Mouse (Mus musculus) hindlimb bud, embryonic 11.5 days (tissue): ENCODE results near the gene Retreg2.

Experiments
- DNase-seq: peaks from one replicate; pipeline ENCODE4 v3.0.0-alpha.2; 2012; ENCODE audit warnings: low read depth, low spot score; ENCODE audit errors: extremely low spot score

The Retreg2 gene

DNA sequence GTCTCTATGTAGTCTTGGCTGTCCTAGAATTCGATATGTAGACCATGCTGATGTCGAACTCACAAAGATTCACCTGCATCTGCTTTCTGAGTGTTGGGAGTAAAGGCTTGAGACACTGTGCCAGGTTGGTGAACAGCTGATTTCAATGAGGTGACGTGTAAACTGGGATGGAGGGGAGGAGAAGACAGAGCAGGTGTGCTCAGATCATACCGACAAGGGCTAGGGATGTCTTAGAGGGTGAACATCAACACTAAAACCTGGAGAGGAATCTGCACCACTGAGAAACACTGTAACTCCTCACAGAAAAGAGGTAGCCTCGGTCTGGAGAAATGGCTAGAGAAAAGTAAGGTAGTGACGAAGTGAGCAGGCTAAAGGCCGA lies 25.5 kb downstream of the Retreg2 start:
- DNase-seq: no peak

DNA sequence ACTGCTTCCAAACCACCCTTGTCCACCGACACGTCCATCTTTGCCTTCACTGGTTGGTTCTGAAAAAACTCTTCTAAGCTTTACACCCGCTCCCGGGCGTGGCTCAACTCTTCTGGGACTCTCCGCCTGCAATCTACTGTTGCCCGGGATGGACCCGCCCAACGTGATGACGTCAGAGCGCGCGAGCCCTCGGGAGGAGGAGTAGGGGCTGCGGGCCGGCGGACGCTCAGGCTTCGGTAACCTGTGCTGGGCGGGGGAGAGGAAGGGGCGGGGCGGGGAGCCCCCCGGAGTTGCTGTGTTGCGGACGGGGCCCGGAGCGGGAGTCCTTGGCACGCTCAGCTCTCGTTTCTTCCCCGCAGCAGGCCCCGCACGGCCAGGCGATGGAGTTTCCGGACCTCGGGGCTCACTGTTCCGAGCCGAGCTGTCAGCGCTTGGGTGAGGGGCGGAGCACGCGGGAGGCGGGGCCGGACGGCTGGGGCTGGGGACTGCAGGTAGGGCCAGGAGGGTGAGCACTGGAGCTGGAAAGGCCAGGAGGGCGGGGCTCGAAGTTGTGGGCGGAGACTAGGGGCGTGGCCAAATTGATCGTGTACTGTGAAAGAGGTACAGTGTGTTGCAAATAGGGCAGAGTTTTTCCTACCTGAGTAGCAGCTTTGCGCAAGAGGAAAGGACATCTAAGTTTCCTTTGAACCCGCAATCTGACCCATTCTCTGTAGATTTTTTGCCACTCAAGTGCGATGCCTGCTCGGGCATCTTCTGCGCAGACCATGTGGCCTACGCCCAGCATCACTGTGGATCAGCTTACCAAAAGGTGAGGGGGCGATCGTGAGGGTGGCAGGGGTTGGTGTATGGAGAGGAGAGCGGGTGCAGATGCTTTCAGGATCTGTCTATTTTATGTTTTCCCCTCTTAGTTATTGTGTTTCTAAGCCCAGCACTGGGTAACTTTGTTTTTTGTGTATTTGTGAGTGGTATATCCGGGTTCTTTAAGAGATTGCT lies 26.2 kb downstream of the Retreg2 start, which contains the start of gene Zfand2b:
Gene Zfand2b (plus strand): TSS at position 175 of the 993 bp plus-strand sequence.
- DNase-seq: peak; percentile 70

DNA sequence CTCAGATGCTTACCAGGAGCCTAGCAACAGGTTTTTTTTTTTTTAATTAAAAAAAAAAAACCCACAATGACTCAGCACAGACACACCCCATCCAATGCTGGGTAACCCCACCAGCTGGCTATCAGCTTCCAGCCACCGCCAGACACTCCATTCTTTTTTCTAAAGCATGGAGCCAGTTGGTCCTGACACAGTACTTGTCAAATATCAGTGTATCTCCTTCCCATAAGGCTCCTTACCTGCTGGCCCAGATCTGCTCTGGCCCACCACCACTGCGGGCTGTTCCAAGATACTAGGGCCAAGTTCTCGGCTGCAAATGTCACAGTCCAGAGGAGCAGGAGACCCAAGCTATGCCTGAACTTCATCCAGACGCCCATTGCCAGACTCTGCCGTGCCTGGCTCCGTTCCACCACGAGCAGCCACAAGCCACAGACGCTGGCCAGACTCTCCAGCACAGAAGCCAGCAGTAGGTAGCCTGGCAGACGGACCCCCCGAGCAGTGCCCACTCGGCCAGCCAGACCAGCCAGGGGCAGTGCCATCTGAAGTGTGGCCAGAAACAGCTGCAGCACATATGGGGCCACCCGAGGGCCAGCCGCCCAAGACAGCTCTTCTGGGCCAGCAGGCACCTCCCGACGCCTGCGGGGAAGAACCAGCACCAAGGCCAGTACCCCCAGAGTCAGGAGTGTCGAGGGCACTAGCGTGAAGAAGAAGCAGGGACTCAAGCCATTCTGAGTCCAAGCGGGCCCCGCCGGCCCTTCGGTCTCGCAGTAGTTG lies 36.9 kb downstream of the Retreg2 start:
- DNase-seq: no peak

DNA sequence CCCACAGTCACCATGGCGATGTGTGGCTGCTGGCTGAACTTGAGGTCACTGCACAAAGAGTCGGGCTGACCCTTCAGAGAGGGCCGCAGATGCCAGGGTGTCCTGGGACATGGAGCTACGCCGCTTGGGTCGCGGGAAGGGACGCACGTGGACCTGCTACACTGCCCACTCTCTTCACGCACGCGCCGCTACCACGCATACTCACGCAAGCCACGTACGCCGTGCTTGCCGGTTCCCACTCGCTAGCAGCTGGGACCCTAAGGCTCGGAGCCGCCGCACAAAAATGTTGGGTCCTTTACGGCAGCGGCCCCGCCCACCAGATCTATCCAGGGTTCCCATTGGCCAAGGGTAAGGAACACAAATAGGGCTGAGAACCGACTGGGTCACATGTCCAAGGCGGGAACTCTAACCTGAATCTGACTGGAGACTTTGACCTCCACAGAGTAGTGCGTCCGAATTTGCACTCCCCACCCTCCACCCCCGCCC lies 37.6 kb downstream of the Retreg2 start, which contains the start of gene Abcb6:
Gene Abcb6 (minus strand): TSS at position 288 of the 486 bp plus-strand sequence.
- DNase-seq: peak; percentile 67

DNA sequence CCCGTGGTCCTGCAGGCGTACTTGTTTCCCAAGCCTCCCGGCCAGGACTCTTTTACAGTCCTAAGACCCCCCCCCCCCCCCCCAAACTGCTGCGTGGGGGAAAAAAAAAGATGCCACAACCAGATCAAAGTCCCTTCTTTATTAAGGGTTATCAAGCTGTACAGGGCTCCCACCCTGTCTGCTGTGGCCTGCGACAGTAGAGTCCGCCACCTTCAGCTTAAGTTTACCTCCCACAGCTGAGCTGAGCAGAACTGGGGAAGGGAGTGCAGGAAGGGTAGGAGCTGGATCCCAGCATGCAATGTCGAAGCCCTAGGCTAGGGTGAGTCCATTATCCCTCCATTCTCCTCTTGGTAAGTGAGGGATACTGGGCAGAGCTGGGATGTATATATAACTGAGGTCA lies 38.2 kb downstream of the Retreg2 start:
- DNase-seq: no peak

DNA sequence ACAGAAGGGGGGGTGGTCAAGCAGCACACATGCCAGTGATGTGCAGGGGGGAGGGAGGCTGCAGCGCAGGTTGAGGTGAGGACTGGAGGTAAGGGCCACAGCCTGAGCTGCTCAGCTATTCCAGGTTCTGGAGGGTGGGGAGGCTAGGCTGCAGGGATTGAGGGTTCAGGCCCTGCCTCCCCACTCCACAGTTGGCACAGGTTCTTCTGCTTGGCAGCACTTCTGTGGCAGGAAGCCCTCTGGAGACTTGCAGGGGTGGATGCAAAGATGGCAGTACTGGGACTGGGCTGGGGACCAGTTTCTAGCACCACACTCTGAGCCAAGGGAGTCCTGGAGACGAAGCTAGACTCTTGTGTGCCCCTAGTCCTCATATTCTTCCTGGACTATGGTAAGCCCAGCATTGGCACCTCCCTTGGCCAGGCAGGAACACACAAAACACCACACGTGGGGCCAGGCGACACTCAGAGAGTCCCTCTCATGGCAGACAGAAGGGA lies 38.8 kb downstream of the Retreg2 start:
- DNase-seq: no peak

DNA sequence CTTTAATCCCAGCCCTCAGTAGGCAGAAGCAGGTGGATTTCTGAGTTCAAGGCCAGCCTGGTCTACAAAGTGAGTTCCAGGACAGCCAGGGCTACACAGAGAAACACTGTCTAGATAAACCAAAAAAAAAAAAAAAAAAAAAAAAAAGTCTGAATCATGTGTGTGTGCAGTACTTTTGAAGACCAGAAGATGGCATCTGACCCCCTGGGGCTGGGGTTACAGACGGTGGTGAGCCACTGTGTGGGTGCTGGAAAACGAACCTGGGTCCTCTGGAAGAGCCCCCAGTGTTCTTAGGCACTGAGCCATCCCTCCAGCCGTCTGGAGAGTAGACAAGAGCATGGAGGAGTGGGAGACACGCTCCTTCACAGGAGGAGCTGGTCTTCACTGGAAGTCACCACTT lies 39.6 kb downstream of the Retreg2 start:
- no peak for DNase-seq

DNA sequence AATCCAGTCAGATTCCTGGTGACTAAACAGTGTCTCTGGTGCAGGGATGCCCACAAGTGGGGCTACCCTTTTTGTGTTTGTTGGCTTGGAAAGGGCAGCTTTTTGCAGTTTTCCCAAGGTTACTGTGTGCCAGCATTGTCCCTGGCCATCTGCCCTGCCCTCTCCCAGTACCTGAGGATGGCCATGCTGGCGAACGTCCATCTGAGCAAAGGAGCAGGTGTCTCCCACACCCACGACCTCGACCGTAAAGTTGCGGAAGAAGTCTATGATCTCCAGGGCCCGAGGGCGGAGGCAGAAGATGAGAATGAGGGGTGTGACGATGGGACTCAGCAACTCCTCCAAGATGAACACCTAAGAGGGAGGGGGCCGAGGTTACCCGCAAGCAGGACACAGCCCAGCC lies 42.9 kb downstream of the Retreg2 start:
- DNase-seq: no peak

DNA sequence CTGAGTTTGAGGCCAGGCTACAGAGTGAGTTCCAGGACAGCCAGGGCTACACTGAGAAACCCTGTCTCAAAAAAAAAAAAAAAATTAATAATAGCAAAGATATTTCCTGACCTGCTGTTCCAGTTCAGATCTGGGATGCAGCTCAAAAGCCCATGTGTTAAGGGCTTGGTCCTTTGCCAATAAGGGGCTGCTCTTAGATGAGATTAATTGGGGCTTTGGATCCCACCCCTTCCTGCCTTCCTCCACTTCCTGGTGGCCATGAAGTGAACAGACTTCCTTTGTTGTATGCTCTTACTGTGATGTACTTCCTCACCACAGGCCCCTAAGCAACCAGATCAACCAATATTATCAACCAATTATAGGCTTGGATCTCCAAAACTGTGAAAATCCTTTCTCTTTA lies 44.5 kb downstream of the Retreg2 start:
- DNase-seq: no peak

DNA sequence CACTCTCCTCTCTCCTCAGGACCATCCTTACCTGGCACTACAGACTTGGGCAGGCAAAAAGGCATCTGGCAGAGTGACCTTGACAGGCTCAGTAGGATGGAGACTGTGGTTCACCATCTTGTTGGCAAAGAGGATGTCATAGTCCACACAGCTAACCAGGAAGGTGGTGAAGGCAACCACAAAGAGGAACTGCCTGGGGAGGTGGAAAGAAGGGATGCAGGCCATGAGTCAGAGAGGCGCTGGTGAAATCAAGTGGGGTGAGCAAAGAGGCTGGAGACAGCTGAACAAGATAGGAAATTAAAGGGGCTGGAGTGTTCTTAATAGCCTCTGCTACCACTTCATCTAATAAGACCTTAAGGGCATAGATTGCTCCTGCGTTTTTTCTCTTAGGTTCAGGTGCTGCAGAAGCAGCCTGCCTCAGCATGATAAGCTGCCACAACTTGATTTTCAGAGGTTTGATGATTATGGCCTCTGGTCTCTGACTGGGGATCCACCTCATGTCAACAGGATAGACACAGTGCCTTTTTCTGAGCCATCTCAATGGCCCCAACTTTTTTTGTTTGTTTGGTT lies 45.4 kb downstream of the Retreg2 start:
- no peak for DNase-seq

DNA sequence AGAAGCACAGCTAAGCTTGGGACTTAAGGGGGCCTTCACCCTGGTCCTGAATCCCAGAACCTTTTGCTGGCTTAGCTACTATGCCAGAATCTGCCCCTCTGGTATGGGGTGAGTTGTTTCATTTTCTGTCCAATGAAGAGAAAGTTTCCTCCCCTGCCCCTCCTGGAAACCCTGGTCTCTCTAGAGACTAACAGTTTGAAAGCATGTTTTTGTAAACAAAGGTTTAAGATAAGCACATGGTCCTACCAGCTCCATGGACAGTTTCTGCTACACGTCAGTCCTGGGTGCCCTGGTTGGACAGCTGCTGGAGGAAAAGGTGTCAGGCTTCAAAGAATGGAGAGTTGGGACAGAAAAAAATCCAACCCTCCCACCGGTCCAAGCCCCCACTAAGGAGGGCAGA lies 48.0 kb downstream of the Retreg2 start:
- DNase-seq: no peak

DNA sequence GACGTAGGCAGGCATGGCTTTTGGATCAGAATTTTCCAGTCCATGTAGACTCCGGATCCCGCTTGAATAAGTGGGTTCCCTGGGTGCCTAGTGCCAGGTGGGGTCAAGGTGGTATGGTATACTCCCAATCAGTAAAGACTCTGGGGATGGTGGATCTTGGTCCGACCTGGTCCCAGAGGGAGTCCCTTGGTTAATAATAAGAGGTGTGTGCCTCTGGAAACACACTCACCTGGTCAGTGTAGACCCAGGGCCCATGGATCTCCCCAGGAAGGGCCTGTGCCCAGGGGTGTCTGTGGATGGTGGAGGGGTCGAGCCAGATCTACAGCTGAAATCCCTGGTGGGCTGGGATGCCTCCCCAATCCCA lies 48.7 kb downstream of the Retreg2 start:
- no peak for DNase-seq

DNA sequence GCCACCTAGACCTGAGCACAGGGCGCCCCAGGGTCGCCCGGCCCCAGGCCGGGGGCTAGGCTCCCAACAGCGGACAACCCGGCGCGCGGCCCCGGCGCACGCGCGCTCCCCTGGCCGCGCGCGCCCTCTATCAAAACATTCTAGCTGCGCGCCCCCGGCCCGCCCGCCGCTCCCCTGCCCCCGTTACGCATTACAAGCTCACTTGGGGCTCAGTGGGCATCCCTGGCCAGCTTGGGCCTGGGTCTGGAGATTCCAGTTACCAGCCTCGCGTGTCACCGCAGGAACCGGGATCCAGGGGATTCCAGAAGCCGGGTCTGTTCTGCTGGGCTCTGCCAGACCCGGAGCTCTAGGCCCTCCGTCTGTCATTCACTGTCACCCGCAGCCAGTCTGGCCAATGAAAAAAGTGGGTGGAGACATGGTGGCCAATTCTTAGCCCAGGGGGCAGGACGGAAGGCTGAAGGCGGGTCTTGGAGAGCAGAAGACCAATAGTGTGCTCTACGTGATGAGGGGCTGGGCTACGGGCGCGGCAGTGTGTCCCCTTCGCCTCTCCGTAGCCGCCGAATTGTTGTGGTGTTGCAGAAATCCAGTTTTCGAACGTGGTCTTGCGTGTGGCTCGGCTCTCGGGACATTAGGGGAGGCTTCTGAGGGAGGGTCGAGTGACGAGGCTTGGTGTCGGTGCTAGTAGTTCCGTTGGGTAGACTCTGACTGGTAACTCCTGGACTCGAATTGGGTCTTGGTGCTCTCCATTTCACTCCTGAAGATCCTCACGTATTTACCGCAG lies 49.2 kb downstream of the Retreg2 start, which contains the start of the genes Ankzf1 and Atg9a:
Gene Ankzf1 (plus strand): TSS at position 530 of the 781 bp plus-strand sequence.
Gene Atg9a (minus strand): TSS at position 575 of the 781 bp plus-strand sequence.
- DNase-seq: peak; percentile 86

DNA sequence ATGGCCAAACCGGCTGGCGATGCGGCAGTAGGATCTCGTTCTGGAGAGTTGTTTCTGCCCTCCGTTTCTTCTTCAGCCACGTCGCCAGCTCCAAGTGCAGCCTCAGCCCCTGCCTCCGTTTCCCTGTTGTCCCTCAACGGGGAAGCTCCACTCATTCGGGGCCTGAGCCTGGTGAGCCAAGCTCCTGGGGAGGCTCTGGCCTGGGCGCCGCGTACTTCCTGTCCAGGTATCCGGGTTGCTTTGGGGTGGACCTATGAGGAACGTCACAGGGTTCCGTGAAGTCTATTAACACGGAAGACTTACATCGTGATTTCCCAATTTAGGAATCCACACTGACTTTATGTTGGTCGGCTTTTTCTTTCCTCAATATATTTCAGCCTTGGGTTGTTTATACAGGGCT lies 49.9 kb downstream of the Retreg2 start:
- DNase-seq: no peak
